Mouse (Mus musculus) heart, postnatal 14 days (tissue): ENCODE measurements at regions not wholly inside any gene's neighbourhood (a gene's known extent, or its start where the extent isn't known, plus 50 kb on each side); places are given as distances from the start of the nearest gene placed in this dataset.
A peak's percentile ranks its signal among the peaks of the same experiment; 100 is the strongest.

Experiments used
- DNase-seq, 2 experiments: peaks; one replicate each; pipeline ENCODE4 v3.0.0; 2021 to 2022
- intact Hi-C: fragments of 180-260 bp; cut with DNase I; formaldehyde crosslinking; loops from one replicate; pipeline ENCODE4 v1.15.1; 2025

GRCm38 (mm10) chr9:61167097-61167842 lies 204.9 kb upstream of the Tle3 start:
- peak in 1 of 2 experiments; percentile 42 for DNase-seq
- intact Hi-C loops = no loop called here

GRCm38 (mm10) chr9:61168931-61169330 lies 203.2 kb upstream of the Tle3 start:
- no peak for DNase-seq
- intact Hi-C loops = no loop called here

GRCm38 (mm10) chr9:61169506-61170090 lies 202.6 kb upstream of the Tle3 start:
- intact Hi-C loops = no loop called here
- no peak for DNase-seq

- DNase-seq = no peak
- intact Hi-C loops = no loop called here
These were observed 201.2 kb upstream of the Tle3 start for GRCm38 (mm10) chr9:61170921-61171320.

GRCm38 (mm10) chr9:61172421-61172820 lies 199.7 kb upstream of the Tle3 start:
- intact Hi-C loops = no loop called here
- no peak for DNase-seq

- intact Hi-C loops = no loop called here
- DNase-seq = no peak
These were observed 198.6 kb upstream of the Tle3 start for GRCm38 (mm10) chr9:61173548-61173947.

- intact Hi-C loops = no loop called here
These were observed 196.8 kb upstream of the Tle3 start for GRCm38 (mm10) chr9:61175381-61175780.

GRCm38 (mm10) chr9:61176856-61177255 lies 195.3 kb upstream of the Tle3 start:
- intact Hi-C loops = no loop called here
- DNase-seq = no peak

More at GRCm38 (mm10) chr9:61175381-61175780, 196.8 kb upstream of the Tle3 start:
- DNase-seq = no peak

- no peak for DNase-seq
- intact Hi-C loops = no loop called here
These were observed 185.4 kb upstream of the Tle3 start for GRCm38 (mm10) chr9:61186541-61187420.

- intact Hi-C loops = no loop called here
- DNase-seq = no peak
These were observed 184.3 kb upstream of the Tle3 start for GRCm38 (mm10) chr9:61187713-61188399.

- no peak for DNase-seq
- intact Hi-C loops = no loop called here
These were observed 182.9 kb upstream of the Tle3 start for GRCm38 (mm10) chr9:61189295-61189694.

- intact Hi-C loops = no loop called here
- no peak for DNase-seq
These were observed 173.0 kb upstream of the Tle3 start for GRCm38 (mm10) chr9:61199077-61199753.

GRCm38 (mm10) chr9:61199891-61200290 lies 172.3 kb upstream of the Tle3 start:
- intact Hi-C loops = no loop called here

GRCm38 (mm10) chr9:61200295-61200955 lies 171.7 kb upstream of the Tle3 start:
- DNase-seq = no peak
- intact Hi-C loops = no loop called here

More at GRCm38 (mm10) chr9:61199891-61200290, 172.3 kb upstream of the Tle3 start:
- no peak for DNase-seq

GRCm38 (mm10) chr9:61205049-61205448 lies 167.1 kb upstream of the Tle3 start:
- intact Hi-C loops = no loop called here
- DNase-seq = no peak

- no peak for DNase-seq
- intact Hi-C loops = no loop called here
These were observed 165.3 kb upstream of the Tle3 start for GRCm38 (mm10) chr9:61206725-61207365.

GRCm38 (mm10) chr9:61207423-61208150 lies 164.6 kb upstream of the Tle3 start:
- intact Hi-C loops = no loop called here
- DNase-seq = no peak

GRCm38 (mm10) chr9:61211627-61212026 lies 160.5 kb upstream of the Tle3 start:
- intact Hi-C loops = no loop called here
- DNase-seq = no peak
